Mouse (Mus musculus) natural killer cell, adult 2 months (primary cell): ENCODE results near the gene Jmjd7.

Experiments
- DNase-seq, 2 experiments: peaks; one replicate each; pipeline ENCODE4 v3.0.0; 2022; ENCODE audit warnings: low spot score in 2 of 2

The Jmjd7 gene

DNA sequence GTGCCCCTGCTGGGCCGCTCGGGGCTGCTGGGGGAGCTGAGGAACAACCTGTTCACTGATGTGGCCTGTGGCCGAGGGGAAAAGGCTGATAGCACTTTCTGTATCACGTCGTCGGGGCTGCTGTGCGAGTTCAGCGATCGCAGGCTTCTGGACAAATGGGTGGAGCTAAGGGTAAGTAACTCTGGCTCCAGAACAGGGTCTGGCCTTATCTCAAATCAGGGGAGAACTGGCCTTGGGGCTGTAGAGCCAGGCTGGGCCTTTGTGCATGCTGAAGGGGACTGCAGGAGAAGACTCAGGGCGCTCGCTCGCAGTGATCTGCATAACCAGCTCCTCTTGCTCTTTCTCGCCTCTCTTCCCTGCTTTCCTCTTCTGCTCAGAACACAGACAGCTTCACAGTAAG, 14.4 kb upstream of the Jmjd7 start:
- no peak for DNase-seq

- DNase-seq: no peak
These were observed 13.3 kb upstream of the Jmjd7 start for GRCm38 (mm10) chr2:120013831-120014486.

- DNase-seq: no peak
These were observed 11.4 kb upstream of the Jmjd7 start for GRCm38 (mm10) chr2:120015882-120016281.

GRCm38 (mm10) chr2:120017599-120017998, 9.7 kb upstream of the Jmjd7 start:
- no peak for DNase-seq

DNA sequence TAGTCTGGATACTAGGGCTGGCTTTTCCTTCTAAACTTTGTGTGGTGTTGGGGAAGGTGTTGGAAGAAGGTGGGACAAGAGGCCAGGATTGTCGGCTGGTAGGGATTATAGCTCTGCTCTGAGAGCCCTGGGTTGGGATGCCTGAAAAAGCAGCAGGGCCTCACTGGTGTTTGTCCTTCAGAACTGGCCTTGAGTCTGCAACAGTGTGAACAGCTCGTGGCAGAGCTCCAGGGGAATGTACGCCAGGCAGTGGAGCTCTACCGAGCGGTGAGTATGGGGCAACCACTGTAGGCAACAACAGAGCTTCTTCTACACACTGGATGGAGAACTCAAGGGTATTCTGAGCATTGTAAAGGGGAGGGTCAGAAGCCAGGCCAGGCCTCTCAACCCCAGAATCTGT, 2.9 kb upstream of the Jmjd7 start:
- DNase-seq: no peak

DNA sequence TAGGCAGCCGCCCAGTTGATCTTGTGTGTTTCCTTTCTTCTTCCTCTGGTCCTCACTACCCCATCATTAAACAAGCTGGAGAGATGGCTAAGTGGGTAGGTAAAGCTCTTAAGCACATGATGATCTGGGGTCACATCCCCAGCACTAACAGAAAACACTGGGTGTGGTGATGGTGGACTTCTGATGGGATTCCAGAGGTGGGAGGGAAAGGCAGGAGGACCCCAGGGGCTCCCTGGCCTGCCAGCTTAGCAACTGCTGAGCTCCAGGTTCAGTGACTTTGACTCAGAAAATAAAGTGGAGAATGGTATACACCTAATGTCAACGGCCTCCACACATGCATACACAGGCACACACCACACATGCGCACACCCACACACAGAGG, 658 bp downstream of the Jmjd7 start:
- DNase-seq: no peak

GRCm38 (mm10) chr2:120030380-120030779, 3.1 kb downstream of the Jmjd7 start:
- no peak for DNase-seq

DNA sequence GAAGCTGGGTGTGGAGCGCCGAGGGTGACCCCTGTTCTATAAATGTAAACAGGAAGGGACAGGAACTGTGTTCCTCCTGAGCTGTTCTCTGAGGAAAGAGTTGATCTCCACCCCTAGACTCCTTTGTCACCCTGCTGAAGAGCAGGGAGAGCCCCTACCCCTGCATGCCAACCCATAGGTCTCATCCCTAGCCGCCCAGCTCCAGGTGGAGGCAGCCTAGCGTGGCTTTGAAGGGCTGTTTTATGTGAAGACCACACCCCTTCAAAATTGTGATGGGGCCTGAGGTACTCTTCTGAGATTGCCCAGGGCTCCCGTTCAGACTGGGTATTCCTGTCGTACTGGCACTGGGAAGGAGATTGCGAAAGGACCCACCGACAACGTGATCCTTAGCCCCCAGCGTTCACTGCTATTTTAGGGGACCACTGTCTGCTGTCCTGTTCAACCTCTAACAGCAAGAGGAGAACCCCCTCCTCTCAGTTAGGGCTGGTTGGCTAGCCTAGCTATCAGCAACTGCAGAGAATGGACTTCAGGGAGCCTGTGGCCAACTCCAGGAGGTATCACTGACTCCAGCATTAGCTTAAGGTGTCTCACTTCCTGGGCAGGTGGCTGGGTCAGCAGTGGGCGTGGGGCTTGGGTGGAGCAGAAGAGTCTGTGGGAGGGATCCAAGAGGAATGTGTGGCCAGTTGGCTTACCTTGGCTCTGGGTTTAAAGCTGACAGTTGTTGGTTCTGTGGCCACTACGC, 5.6 kb downstream of the Jmjd7 start, which contains the start of gene Pla2g4b:
Pla2g4b (plus strand) TSS at position 692 of the 742 bp plus-strand sequence.
- no peak for DNase-seq

GRCm38 (mm10) chr2:120033726-120034125, 6.4 kb downstream of the Jmjd7 start:
- no peak for DNase-seq

GRCm38 (mm10) chr2:120037744-120038143, 10.5 kb downstream of the Jmjd7 start:
- no peak for DNase-seq

DNA sequence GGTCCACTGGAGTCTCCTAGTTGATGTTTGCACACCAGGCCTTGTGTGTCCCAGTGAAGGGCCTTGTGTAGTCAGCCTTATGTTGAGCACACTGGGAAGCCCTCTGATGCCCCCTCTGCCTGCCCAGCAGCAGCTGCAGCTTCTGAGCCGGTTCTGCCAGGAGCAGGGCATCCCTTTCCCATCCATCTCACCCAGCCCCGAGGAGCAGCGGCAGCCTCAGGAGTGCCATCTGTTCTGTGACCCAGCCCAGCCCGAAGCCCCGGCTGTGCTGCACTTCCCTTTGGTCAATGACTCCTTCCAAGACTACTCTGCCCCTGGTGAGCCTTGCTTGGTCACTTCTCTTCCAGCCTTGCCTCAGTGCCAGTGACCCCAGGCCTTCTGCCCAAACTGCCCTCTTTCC, 13.7 kb downstream of the Jmjd7 start:
- no peak for DNase-seq

- DNase-seq: no peak
These were observed 16.9 kb downstream of the Jmjd7 start for GRCm38 (mm10) chr2:120044101-120044603.

DNA sequence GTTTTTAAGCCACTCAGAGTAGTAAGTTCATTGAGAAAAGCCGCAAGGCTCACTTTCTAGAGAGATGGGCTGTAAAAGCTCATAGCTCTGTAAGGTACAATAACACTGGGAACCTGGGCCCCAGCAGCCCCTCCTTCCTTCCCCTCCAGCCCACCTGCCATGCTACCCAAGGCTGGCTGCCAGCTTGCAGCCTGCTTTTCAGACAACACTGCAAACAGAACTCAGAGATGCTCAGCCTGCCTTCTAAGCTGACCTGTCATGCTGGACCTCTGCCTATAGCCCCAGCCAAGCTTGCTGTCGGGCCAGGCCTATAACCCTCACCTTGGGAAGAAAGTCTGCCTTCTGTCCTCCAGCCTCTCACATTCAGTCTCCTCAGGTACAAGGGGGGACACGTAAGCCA, 17.4 kb downstream of the Jmjd7 start:
- DNase-seq: no peak

- no peak for DNase-seq
These were observed 19.4 kb downstream of the Jmjd7 start for GRCm38 (mm10) chr2:120046486-120047310.

GRCm38 (mm10) chr2:120048173-120048572, 20.9 kb downstream of the Jmjd7 start:
- DNase-seq: no peak

GRCm38 (mm10) chr2:120049632-120050274, 22.5 kb downstream of the Jmjd7 start:
- peak in 1 of 2 experiments; percentile 24 for DNase-seq

DNA sequence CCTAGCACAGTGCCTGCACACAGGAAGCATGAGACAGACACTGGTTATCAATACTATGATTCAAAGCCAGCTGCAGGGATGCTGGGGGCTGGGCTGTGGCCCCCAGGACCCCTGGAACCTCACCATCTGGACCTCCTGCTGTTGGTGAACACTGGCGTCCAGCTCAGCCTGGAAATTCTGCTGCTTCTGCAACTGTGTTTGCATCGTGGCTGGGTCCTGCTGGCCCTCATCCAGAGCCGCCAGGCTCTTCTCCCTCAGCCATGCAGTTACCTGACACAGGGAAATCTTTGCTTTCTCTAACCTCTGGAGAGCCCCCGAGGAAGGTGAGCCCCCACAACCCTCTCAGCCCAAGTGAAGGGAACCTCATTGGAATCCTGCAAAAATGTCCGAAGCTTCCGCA, 24.1 kb downstream of the Jmjd7 start:
- no peak for DNase-seq

DNA sequence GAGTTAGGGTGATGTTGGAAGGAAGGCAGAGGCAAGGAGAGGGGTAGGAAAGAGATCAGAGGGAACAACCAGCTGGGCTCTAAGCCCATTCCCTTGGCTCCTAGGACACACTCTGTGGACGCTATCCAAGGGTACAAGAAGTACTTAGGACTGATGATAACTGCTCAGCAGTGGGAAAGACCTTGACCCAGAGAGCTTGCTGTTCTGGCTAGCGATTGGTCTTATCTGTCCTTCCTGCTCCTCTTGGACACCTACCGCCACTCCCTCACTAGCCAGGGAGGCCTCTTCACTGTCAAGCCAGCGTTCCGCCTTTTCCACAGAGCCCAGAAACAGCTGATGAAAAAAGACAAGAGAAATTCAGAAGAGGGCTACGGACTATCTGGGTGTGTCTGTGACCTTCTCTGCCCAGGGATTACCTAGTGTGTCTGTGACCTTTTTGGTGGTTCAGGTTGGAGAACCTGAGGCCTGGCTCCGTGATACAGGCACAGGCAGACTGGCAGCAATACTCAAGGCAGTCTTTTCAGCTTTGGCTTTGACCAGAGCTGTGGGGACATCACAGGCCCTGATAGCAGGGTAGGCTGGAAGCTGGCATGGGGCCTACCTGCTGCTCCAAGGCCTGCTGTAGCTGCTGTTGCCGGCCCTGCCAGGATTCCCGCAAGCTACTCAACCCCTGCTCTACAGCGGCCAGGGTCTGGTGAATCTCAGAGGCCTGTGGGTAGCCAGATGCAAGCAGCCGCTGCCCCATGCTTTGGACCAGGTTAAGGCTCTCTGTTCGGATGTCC, 27.7 kb downstream of the Jmjd7 start:
- DNase-seq: no peak

- DNase-seq: no peak
These were observed 28.6 kb downstream of the Jmjd7 start for GRCm38 (mm10) chr2:120055923-120056322.

DNA sequence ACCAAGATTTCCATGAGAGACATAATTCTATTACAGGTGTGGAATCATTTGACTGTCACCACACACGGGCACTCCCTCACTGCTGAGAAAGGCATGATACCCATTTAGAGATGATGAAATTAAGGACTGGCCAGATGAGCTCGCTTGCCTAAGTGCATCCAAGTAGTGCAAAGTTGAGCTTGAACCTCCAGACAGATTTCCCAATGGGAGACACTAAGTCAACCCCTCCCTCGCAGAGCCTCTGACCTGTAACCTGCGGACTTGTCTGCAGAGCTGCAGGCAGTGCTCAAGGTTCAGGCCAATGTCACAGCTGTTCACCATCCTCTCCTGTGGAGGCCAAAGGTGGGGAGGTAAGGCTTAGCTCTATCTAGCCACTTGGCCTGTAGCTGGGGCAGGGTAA, 31.5 kb downstream of the Jmjd7 start:
- DNase-seq: no peak

- no peak for DNase-seq
These were observed 32.2 kb downstream of the Jmjd7 start for GRCm38 (mm10) chr2:120059466-120059865.
